Mouse (Mus musculus): Measurements from ENCODE around the gene Rffl.

Gene Rffl

GRCm38 (mm10) chr11:82874924-82875323 is 3.9 kb upstream of the Rffl start:
- no peak for DNase-seq (ENCODE audit: low spot score)

DNA sequence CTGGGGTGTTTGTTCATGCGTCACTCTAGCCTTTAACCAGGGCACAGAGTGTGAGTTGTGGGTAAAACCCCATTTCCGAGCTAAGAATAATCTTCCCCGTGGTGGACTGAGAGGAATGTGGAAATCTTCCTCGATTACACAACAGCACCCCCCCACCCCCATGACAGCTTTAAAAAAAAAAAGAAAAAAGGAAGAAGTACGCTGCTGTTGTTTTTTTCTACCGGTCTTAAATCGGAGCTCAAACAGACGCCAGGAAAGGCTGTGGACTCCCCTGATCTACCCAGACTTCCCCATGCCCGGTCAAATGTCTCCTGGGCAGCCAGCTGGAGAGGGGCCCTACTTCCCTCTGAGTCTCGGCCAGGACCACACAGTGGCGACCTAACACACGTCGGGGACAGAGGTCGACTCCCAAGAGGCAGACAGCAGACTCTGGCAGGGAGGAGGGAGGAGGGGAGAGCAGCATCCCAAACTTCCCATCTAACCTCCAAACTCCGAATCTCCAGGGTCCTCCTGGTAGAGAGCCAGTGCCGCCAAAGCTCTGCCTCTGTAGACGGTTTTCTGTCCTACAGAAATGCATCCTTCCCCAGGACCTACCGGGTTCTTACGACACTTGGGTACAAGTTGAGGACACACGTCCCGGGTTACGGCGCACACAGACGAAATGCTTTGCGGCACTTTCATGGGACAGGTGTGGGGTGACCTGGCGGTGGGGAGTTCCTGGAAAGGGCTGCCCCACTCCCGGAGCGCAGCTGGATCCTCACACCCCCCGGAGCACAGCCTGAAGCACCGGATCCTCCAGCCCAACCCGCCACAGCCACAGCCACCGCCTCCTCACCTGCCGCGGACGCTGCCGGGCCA is 608 bp downstream of the Rffl start:
- peak; percentile 56 for DNase-seq (ENCODE audit: low spot score)

- no peak for DNase-seq (ENCODE audit: low spot score)
Observed at GRCm38 (mm10) chr11:82869506-82870172, 1.4 kb downstream of the Rffl start.

DNA sequence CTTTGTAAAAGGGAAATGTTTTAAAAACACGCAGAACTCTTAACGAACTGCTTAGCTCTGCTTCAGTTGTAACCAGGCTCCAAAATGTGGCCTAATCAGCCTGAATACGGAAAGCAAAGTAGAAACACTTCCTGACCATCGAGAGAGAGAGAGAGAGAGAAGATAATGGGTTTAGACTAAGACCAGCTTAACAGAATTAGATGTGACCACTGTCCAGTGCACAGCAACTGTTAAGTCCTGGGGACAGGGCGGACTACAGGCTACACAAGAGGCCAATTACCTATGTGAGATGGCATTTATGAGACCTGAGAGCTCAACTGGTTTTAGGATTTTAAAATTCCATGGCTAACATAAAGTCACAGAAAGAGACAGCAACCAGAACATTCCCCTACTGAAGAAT is 3.1 kb downstream of the Rffl start:
- no peak for DNase-seq (ENCODE audit: low spot score)

DNA sequence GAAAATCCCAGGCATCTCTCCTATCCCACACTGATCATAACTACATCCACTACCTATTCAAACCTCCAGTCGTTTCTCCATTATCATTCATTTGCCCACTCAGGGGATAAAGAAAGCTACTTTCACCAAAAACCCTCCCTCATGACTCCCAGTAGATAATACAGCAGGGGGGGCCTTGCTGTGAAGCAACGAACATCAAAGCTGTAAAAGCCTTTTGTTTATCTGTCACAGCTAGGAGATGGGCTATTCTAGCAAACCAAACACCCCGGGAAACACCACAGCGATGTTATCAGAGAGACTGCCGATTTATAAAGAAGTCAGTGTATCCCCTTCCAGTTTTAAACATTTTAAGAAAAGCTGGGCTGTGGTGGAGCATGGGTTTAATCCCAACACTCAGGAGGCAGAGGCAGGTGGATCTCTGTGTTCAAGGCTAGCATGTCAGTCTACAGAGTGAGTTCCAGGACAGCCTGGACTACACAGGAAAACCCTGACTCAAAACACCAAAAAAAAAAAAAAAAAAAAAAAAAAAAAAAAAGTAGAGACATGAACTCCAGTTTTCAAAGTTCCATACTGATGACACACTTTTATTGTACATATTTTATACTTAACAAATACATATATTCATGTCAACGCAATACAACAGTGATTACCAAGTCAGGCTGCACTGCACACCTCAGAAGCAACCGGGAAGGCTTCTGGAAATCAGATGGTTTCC is 4.0 kb downstream of the Rffl start:
- DNase-seq (ENCODE audit: low spot score): no peak

- no peak for DNase-seq (ENCODE audit: low spot score)
Observed at GRCm38 (mm10) chr11:82865957-82866356, 5.1 kb downstream of the Rffl start.

- no peak for DNase-seq (ENCODE audit: low spot score)
Observed at GRCm38 (mm10) chr11:82863488-82863931, 7.5 kb downstream of the Rffl start.

DNA sequence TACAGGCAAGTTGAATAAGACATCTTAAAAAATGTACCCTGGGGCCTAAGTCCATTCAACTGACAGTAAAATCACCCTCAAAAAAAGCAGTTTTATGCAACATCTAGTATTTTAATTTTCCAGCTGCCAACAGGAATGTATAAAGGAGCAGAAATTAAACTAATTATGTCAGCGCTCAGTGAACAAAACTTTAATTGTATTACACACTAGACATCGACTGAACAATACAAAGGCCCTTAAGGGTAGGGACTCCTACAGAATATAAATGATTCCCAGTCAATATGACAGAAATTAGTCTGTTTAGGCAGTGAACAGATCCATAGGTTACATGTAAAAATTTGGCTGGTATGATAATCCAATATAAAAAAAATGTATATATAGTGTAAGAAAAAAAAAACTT is 8.0 kb downstream of the Rffl start:
- DNase-seq (ENCODE audit: low spot score): no peak

GRCm38 (mm10) chr11:82862638-82863037 is 8.4 kb downstream of the Rffl start:
- no peak for DNase-seq (ENCODE audit: low spot score)

DNA sequence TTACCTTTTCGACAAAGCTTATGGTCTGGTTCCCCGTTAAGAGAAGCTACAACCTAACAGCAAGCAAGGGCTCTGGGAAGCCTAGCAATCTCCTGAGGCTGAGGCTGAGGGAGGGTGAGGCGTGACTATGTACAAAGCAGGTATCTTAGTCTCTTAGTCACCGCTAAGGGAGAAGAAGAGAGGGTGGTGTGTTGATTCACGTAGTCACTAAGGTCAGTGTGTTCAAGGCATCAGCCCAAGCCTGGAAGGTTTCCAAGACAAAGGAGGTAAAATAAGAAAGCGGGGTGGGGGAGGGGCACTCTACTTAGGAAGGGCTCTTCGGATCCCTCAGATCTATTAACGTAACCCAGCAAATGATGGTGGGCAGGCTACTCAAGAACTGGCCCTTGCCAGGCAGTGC is 9.5 kb downstream of the Rffl start:
- no peak for DNase-seq (ENCODE audit: low spot score)

DNA sequence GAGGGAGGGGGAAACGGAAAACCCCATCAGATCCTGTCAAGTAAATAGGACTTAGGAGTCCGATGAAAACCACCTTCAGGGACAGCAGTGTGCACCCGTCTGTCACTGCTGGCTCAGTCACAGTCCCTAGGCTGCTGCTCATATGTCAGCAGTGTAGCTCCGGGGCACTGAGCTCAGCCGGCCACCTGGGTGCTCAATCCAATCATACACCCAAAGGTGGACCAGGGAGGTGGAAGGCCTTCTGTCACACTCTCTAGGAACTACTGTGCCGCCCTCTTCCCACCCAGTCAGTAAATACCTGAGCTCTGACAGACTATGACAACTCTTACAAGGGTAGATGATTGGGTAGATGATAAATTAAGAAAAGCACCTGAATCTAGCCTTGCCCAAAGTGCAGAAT is 10.3 kb downstream of the Rffl start:
- DNase-seq (ENCODE audit: low spot score): no peak

DNA sequence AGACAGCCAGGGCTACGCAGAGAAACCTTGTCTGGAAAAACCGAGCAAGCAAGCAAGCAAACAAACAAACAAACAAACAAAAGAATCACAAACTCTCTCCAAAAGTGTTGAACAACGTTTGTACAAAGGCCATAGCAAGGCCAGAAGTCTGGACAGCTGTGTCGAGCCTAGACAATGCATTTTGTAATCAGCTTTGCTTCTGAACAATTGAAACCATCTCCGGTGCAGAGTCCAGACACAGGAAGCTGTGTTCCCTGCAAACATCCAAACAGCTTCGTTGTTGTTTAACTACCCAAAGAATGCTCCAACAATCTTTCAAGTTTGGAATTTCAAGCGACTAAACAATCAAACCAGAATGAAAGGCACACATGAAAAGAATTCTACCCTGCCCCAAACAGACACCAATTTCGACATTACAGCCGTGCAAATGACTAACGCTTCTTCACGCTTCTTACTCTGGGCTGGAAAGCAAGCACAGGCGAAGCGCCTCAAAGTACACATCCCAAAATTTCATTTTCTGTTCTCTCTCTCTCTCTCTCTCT is 13.6 kb downstream of the Rffl start:
- DNase-seq (ENCODE audit: low spot score): no peak

DNA sequence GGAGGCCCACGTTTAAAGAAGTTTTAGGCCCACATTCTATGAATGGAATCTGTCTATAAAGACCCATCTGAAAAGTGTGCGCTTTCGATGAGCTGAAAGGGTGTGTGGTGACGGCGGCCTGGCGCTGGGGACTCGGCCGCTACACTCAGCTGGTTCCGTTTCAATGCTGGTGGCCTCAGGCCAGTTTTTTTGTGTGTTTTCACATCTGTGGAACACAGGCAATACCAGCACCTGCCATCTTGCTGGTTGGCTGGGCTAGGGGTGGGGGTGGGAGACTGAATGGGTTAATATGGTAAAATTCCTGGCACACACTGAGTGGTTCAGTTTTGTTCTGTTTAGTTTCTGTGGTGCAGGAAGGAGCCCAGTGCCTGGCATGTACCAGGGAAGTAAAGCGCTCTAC is 15.0 kb downstream of the Rffl start:
- DNase-seq (ENCODE audit: low spot score): no peak

GRCm38 (mm10) chr11:82855327-82855973 is 15.6 kb downstream of the Rffl start:
- DNase-seq (ENCODE audit: low spot score): no peak

DNA sequence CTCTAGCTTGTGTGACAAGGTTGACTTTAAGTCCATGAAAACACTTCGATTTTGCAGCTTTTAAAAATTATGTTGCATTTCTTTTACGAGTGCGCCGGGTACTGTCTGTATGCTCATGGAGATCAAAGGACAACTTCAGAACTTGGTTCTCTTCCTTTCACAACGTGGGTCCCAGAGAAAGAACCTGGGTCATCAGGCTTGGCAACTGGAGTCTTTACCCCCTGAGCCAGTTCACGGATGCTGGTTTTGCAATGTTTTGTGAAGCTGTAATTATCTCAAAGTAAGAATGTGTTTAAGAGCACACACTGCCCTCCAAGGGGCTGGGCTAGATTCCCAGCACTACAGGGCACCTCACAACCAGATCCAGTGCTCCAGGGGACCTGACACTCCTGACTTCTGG is 16.9 kb downstream of the Rffl start:
- DNase-seq (ENCODE audit: low spot score): no peak

GRCm38 (mm10) chr11:82852958-82853357 is 18.1 kb downstream of the Rffl start:
- DNase-seq (ENCODE audit: low spot score): no peak

GRCm38 (mm10) chr11:82852540-82852939 is 18.5 kb downstream of the Rffl start:
- DNase-seq (ENCODE audit: low spot score): no peak

- no peak for DNase-seq (ENCODE audit: low spot score)
Observed at GRCm38 (mm10) chr11:82852115-82852514, 18.9 kb downstream of the Rffl start.

GRCm38 (mm10) chr11:82850259-82850658 is 20.8 kb downstream of the Rffl start:
- DNase-seq (ENCODE audit: low spot score): no peak

- DNase-seq (ENCODE audit: low spot score): no peak
Observed at GRCm38 (mm10) chr11:82847571-82848000, 23.4 kb downstream of the Rffl start.

DNA sequence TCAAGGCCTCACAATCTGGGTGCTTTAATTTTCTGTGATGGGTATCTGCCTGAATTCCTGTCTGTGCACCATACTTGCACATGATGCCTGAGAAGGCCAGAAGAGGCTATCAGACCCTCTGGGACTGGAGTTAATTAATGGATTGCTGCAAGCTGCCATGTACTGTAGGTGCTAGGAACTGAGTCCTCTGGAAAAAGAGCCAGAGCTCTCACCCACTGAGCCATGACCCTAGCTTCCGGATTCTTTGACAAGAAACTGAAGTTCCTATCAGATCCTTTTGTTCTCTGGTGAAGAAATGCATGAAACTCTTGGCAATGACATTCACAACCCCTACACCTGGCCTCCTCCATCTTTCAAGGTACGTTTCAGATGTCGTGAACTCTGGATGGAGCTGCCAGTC is 24.1 kb downstream of the Rffl start:
- DNase-seq (ENCODE audit: low spot score): no peak

DNA sequence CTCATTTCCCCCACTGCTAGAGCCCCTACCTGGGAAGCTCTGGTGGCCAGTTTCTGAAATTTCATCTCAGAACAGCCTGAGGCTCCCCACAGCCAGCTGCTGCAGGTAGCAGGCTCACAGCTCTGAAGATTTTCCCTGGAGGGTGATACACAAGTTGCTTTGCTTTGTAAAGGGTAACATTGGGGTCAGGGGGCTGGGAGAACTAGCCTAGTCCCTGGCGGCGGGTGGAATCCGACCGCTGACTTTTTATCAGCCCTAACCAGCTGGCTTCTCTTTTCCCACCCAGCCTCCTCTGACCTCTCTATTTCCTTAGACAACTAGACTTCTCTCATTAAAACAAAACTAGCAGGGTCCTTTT is 25.0 kb downstream of the Rffl start:
- DNase-seq (ENCODE audit: low spot score): no peak
